Mouse (Mus musculus) cerebellum, adult (tissue): ENCODE data around the gene Lrrc39.

Source experiments
- ATAC-seq: cut with Nextera tagmentation; 2 replicates; pipeline ENCODE4 v1.9.2; 2017; ENCODE audit warnings: mild to moderate bottlenecking, moderate library complexity, mixed read lengths; ENCODE audit not compliant: insufficient number of reproducible peaks, low FRiP score, low TSS enrichment

The Lrrc39 gene

GRCm38 (mm10) chr3:116601781-116602180 is 39.0 kb downstream of the Lrrc39 start:
- ATAC-seq: no peak

- no peak for ATAC-seq
Measured at GRCm38 (mm10) chr3:116604570-116604969, 41.8 kb downstream of the Lrrc39 start.

GRCm38 (mm10) chr3:116614295-116614892 is 51.6 kb downstream of the Lrrc39 start, which contains the start of gene Trmt13:
TSS of gene Trmt13 (minus strand) at chr3:116614587.
- no peak for ATAC-seq

- no peak for ATAC-seq
Measured at GRCm38 (mm10) chr3:116615318-116616068, 52.7 kb downstream of the Lrrc39 start.

- ATAC-seq: no peak
Measured at GRCm38 (mm10) chr3:116618855-116619254, 56.1 kb downstream of the Lrrc39 start.

GRCm38 (mm10) chr3:116620636-116621370 is 58.0 kb downstream of the Lrrc39 start:
- no peak for ATAC-seq

GRCm38 (mm10) chr3:116622641-116623040 is 59.9 kb downstream of the Lrrc39 start:
- no peak for ATAC-seq

- no peak for ATAC-seq
Measured at GRCm38 (mm10) chr3:116631459-116631858, 68.7 kb downstream of the Lrrc39 start.
